Mouse (Mus musculus) heart, embryonic 16.5 days (tissue): ENCODE results near the gene Pomgnt2. TPM values are rescaled to one million over a fixed set of nuclear protein-coding genes. Genes with fewer than 3 reads are reported as not detected.

ENCODE experiments used
- ATAC-seq: fragments of 200-750 bp; cut with Nextera tagmentation; replicated peaks from 2 replicates; pipeline ENCODE4 v1.8.0; 2017; ENCODE audit warnings: moderate number of reproducible peaks; ENCODE audit not compliant: insufficient read depth, low FRiP score; ENCODE audit errors: extremely low read depth
- H3K27ac ChIP-seq: fragments of 300-500 bp; sonication (generic); 2 replicates; pipeline ENCODE4 v1.5.1; 2014; ENCODE audit warnings: mild to moderate bottlenecking, low read length, control low read depth, moderate library complexity
- H3K27me3 ChIP-seq: fragments of 300-500 bp; sonication (generic); 2 replicates; pipeline ENCODE4 v1.6.1; 2014; ENCODE audit warnings: low read length, mixed read lengths; ENCODE audit not compliant: control insufficient read depth, insufficient read depth
- H3K36me3 ChIP-seq: fragments of 300-500 bp; sonication (generic); 2 replicates; pipeline ENCODE4 v1.6.1; 2014; ENCODE audit not compliant: control insufficient read depth, insufficient read depth
- H3K4me1 ChIP-seq: fragments of 300-500 bp; sonication (generic); 2 replicates; pipeline ENCODE4 v1.6.1; 2014; ENCODE audit warnings: low read length, mixed read lengths; ENCODE audit not compliant: control insufficient read depth, insufficient read depth
- H3K4me2 ChIP-seq: fragments of 300-500 bp; sonication (generic); 2 replicates; pipeline ENCODE4 v1.6.1; 2014; ENCODE audit warnings: low read depth, mild to moderate bottlenecking, control low read depth, low read length
- H3K4me3 ChIP-seq: fragments of 300-500 bp; sonication (generic); 2 replicates; pipeline ENCODE4 v1.5.1; 2014; ENCODE audit warnings: mild to moderate bottlenecking, control low read depth, low read length
- H3K9ac ChIP-seq: fragments of 300-500 bp; sonication (generic); 2 replicates; pipeline ENCODE4 v1.6.1; 2014; ENCODE audit warnings: low read length, control low read depth
- H3K9me3 ChIP-seq: fragments of 300-500 bp; sonication (generic); replicated peaks from 2 replicates; pipeline ENCODE4 v1.6.1; 2016; ENCODE audit warnings: low read length; ENCODE audit not compliant: control insufficient read depth
- WGBS: fragments of 180-500 bp; shearing (Covaris S2); extraction: QIAGEN DNeasy Blood & Tissue Kit; methylation state at CpG from one replicate; pipeline ENCODE4 v1.1.7; 2014; 5-methylcytosine and 5-hydroxymethylcytosine counted together
- polyA plus RNA-seq: library from polyadenylated mRNA; unstranded; fragments of >200 nt; fragmentation: Nextera tagmentation; extraction: Ambion mirVana; gene quantifications from 2 replicates; pipeline ENCODE4 v1.2.1, GENCODE M21; 2015

Gene Pomgnt2
- polyA plus RNA-seq, 1 experiment from 2014 or later: 13.0 TPM

- Histone ChIP-seq H3K4me1 (peaks cover under 1% of the 10 kb centered on the region; the same call in 1 of the 2 replicates), H3K4me2 (no peak overlapping the region), H3K27me3 (peaks cover 3% of the 10 kb centered on the region; the same call in 1 of the 2 replicates), H3K4me3 (no peak overlapping the region), H3K9ac (no peak overlapping the region), H3K36me3 (no peaks in the 10 kb centered on the region), H3K27ac (no peak overlapping the region), H3K9me3 (no peaks in the 10 kb centered on the region)
- WGBS: 77% methylated on average over 3 of the region's 3 CpGs
- ATAC-seq: no peak
Observed at GRCm38 (mm10) chr9:121943005-121943404, 53.9 kb downstream of the Pomgnt2 start.

GRCm38 (mm10) chr9:121937944-121938355 is 59.0 kb downstream of the Pomgnt2 start:
- Histone ChIP-seq H3K4me3 (peak overlapping the region; percentile 46), H3K9me3 (no peaks in the 10 kb centered on the region), H3K9ac (peak overlapping the region; percentile 55; the same call in 1 of the 2 replicates), H3K36me3 (no peaks in the 10 kb centered on the region), H3K27ac (no peak overlapping the region), H3K4me2 (peak overlapping the region; percentile 58), H3K4me1 (no peaks in the 10 kb centered on the region), H3K27me3 (0 out of 2 replicates have a peak, but pooled peaks cover 2% of the 10 kb centered on the region)
- 47% methylated on average over 21 of the region's 21 CpGs for WGBS
- ATAC-seq: 0 out of 2 replicates have a peak, but pooled peaks have one; percentile 9

GRCm38 (mm10) chr9:121937451-121937864 is 59.5 kb downstream of the Pomgnt2 start:
- no peaks in the 10 kb centered on the region for H3K36me3 ChIP-seq
- WGBS: 38% methylated on average over 6 of the region's 6 CpGs
- 0 out of 2 replicates have a peak, but pooled peaks cover 2% of the 10 kb centered on the region for H3K27me3 ChIP-seq
- no peaks in the 10 kb centered on the region for H3K9me3 ChIP-seq
- ATAC-seq: peak; percentile 53; the same call in 1 of the 2 replicates
- no peaks in the 10 kb centered on the region for H3K4me1 ChIP-seq
- H3K27ac ChIP-seq: no peak overlapping the region
- H3K9ac ChIP-seq: no peak overlapping the region
- H3K4me3 ChIP-seq: peak overlapping the region; percentile 46
- H3K4me2 ChIP-seq: peak overlapping the region; percentile 58

- 73% methylated on average over 1 of the region's 1 CpGs for WGBS
- no peak overlapping the region for H3K9ac ChIP-seq
- no peaks in the 10 kb centered on the region for H3K4me1 ChIP-seq
- H3K4me2 ChIP-seq: no peak overlapping the region
- no peak overlapping the region for H3K4me3 ChIP-seq
- H3K36me3 ChIP-seq: no peaks in the 10 kb centered on the region
- ATAC-seq: no peak
- no peaks in the 10 kb centered on the region for H3K9me3 ChIP-seq
- no peak overlapping the region for H3K27ac ChIP-seq
- 0 out of 2 replicates have a peak, but pooled peaks cover 2% of the 10 kb centered on the region for H3K27me3 ChIP-seq
Observed at GRCm38 (mm10) chr9:121936952-121937351, 60.0 kb downstream of the Pomgnt2 start.

DNA sequence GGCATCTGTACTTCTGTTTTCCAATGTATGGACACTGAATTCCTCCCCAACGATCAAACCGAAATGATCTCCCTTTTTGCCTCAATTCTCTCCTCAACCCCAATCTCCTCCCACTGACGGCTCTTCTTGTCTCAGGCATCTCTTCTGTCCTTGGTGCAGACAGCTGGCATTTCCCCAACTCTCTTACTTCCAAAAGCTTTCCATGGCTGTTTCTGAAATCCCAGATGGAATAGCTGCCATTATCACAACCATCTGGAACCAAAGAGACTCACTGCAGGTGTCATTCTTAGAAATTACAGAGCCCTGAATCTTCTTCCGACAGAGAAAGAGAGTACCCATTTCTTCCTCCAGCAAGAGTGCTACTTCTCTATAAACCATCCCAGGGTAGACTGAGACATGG is 62.1 kb downstream of the Pomgnt2 start:
- no peaks in the 10 kb centered on the region for H3K36me3 ChIP-seq
- H3K27me3 ChIP-seq: 0 out of 2 replicates have a peak, but pooled peaks cover 2% of the 10 kb centered on the region
- H3K9ac ChIP-seq: no peak overlapping the region
- no peak for ATAC-seq
- H3K9me3 ChIP-seq: no peaks in the 10 kb centered on the region
- H3K4me2 ChIP-seq: no peak overlapping the region
- no peak overlapping the region for H3K27ac ChIP-seq
- H3K4me3 ChIP-seq: no peak overlapping the region
- H3K4me1 ChIP-seq: no peaks in the 10 kb centered on the region
- WGBS: 78% methylated on average over 4 of the region's 4 CpGs

Other genes with a start within 250 kb of the Pomgnt2 start
- 15.8 and 21.3 TPM in 2 replicates for gene Zfp651, start 237.8 kb downstream of the Pomgnt2 start, polyA plus RNA-seq
- gene Klhl40, start 219.5 kb downstream of the Pomgnt2 start, polyA plus RNA-seq: 6.5 and 6.8 TPM in 2 replicates
- gene Hhatl, start 204.6 kb downstream of the Pomgnt2 start, polyA plus RNA-seq: 23.8 and 25.3 TPM in 2 replicates
- gene Ccdc13, start 157.6 kb downstream of the Pomgnt2 start, polyA plus RNA-seq: 0.34 and 0.42 TPM in 2 replicates
- gene Higd1a, start 138.7 kb downstream of the Pomgnt2 start, polyA plus RNA-seq: 214 and 262 TPM in 2 replicates
- 2.1 and 2.2 TPM in 2 replicates for gene Ackr2, start 98.8 kb downstream of the Pomgnt2 start, polyA plus RNA-seq
- gene Cyp8b1, start 80.8 kb downstream of the Pomgnt2 start, polyA plus RNA-seq: 0.13 TPM in 1 of 2 replicates, not detected in the other
- 1.6 and 1.8 TPM in 2 replicates for gene Fam198a, start 46.1 kb downstream of the Pomgnt2 start, polyA plus RNA-seq
- gene Snrk, start 120.2 kb upstream of the Pomgnt2 start, polyA plus RNA-seq: 59.1 and 61.7 TPM in 2 replicates